Mouse (Mus musculus) G1E-ER4 (cell line): ENCODE measurements around the gene Htr5a. TPM values are rescaled to one million over a fixed set of nuclear protein-coding genes. Genes with fewer than 3 reads are reported as not detected.

Experiments used
- GATA1 ChIP-seq: IDR thresholded peaks from one replicate; pipeline ENCODE4 v1.8.0; 2012; ENCODE audit warnings: low read length, inconsistent platforms
- polyA plus RNA-seq: library from polyadenylated mRNA; stranded (reverse); fragments of >175 nt; gene quantifications from 2 replicates; pipeline ENCODE4 v1.2.3, GENCODE M21; 2012

Gene Htr5a
- not detected in 2 replicates for polyA plus RNA-seq

DNA sequence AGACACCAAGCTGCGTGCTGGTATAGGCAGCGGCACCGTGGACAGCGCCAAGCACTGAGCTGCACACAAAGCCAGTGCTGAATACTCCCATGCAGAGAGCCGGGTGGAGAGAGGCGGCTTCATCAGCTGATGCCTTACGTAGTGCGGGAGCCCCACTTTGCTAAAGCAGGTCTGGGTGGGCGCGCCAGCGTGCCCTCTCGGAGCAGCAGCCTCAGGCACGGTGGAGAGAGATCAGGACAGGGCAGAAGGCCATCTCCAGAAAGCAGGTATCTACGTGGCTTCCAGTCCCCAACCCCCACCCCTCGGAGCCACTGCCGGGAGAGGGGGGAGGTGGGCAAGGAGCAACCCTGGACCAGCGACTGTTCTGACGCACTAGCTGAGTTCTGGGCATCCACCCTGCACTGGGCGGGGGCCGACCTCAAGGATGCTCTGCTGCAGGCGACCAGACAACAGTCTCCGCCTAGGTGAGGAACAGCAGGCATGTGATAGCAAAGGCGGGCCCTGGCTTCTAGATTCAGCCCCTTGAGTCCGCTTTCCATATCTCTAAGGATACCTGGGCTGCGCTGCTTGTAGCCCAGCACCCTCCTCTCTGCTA, at the start of gene Htr5a:
Gene Htr5a (plus strand): TSS at position 449 of the 595 bp plus-strand sequence.
- TF ChIP-seq GATA1, result no peak

DNA sequence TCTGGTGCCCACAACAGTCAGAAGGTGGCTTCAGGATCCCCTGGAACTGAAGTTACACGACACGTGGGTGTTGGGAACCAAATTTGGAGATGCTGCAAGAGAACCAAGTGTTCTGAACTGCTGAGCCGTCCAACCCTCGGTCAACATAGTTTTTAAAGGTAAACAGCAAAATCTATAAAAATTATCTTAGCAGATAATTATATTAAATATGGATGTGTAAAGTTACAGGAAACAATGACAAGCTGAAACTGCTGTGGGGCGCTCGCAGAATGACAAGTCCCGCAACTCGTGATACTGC, 49.8 kb upstream of the Htr5a start:
- TF ChIP-seq GATA1, result no peak

DNA sequence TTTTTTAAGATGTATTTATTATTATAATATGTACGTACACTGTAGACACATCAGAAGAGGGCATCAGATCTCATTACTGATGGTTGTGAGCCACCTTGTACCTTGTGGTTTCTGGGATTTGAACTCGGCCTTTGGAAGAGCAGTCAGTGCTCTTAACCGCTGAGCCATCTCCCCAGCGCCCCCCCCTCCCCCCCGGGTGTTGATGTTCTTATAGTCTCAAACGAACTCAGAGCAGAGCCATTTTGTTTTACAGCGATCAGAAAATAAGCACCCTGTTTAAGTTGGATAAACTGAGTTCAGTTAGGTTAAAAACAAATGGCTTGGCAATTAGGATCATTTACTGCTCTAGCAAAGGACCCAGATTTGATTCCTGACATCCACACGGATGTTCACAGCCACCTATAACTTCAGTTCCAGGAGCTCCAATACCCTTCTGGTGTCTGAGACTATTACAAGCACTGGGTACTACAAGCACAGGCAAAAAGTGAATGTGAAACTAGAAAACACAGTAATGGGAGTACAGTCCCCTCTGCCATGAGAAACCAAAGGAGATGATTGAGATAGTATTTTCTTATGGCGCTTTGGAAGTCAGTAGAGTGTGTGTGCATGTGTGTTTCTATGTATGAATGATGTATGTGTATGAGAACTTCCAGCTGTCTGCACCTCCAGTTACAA, 49.3 kb upstream of the Htr5a start:
- TF ChIP-seq GATA1, result no peak

DNA sequence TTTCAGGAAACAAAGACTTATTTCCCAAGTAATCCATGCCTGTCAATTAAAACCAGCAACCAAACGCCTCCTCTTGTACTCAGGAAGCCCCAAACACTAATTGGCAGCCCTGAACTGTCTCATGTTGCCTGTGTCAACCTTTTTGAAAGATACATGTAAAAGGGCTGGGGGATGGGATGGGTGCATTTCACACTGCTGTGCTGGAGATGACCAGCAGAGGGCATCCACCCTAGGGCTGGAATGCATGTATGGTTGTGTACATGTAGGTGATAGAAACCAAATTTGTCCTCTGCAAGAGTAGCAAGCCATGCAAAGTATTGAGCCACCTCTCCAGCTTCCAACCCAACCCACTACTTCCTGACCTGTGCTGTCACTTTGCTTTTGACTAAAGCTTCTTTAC, 48.0 kb upstream of the Htr5a start:
- no peak for TF ChIP-seq GATA1

DNA sequence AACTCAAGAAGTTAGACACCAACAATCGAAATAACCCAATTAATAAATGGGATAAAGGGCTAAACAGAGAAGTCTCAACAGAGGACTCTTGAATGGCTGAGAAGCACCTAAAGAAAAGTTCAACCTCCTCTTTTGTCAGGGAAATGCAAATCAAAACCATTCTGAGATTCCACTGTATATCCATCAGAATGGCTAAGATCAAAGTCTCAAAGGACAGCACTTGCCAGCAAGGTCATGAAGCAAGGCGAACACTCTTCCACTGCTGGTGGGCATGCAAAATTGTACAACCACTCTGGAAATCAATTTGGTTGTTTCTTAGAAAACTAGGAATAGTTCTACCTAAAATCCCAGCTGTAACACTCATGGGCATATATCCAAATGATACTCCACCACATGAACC, 27.7 kb upstream of the Htr5a start:
- no peak for TF ChIP-seq GATA1

DNA sequence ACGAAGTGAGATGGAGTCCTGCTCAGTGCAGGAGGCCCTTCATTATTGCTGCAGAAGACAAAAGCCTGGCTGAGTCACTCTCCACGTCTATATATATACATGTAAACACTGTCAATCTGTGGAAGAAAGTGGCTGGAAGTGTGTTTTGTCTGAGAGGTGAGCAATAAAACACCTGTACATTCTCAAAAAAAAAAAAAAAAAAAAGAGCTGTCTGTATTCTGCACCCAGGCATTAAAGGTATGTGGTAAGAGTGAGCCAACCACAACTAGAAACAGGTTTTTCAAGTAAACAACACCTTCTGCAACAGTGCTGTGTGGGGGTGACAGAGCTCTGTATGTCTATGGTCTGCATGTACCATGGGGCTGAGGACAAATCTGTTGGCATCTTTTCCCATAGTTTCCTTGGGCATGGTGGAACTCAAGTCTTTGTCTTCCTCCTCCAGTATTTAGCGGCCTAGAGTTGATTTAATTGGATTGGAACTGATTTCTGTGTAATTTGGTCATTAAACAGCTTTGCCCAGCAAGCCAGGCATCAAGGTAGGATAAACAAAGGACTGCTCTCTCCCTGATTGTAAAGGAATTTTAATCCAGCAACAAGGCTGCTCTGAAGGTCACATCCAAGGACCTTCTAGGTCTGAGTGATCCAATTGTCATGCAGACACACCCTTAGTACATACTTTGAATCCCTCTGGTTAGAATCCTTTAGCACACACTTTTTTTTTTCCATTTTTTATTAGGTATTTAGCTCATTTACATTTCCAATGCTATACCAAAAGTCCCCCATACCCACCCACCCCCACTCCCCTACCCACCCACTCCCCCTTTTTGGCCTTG, 22.9 kb upstream of the Htr5a start:
- no peak for TF ChIP-seq GATA1

DNA sequence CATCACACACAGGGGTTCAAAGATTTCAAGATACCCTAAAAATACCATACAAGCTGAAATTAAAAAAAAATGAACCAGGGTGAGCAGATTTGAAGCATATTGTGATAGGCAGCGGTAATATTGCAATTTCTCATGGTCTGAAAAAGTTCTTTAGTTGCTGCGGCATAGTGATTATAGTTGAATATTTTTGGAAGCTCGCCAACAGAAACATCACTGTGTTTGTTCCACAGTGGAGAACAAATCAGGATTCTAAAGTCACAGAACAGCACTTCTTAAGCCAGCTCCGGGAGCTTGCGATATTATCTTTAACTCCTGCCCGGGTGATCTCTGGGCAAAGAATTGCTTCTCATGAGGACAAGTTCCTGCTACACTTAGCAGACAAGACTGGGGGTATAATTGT, 20.8 kb upstream of the Htr5a start:
- TF ChIP-seq GATA1, result no peak

DNA sequence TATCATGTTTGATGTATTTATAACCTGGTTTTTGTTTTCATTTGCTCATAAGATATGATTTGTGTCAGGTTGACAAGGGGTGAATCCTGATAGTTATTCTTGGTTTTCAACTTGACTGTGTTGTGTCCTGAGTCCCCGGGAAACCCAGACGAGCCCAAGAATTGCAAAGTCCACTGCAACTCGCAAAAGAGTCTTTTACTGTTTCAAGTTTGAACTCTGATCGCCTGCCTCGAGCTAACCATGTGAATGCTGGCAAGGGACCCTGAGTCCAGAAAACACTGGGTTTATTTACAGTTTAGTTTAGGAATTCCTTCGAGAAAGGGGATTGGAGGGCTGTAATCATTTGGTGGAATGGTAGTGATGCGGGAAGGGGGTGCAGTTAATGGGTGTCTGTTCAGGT, 14.0 kb upstream of the Htr5a start:
- no peak for TF ChIP-seq GATA1

DNA sequence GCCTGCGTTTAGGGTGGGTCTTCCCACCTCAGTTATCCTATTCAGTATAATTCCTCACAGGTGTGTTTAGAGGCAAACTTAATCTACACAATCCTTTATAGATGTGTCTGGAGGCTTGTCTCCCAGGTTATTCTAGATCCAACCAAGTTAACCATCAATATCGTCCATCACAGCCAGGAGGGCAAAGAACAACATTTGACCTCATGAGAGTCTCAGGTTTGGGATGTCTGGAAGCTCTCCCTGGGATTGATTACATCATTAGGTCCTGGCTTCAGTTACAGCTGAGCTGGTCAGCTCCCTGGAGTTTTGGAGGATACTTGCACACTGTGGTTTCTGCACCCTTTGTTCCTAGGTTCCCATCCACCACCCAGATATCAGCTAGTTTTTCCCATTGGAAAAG, 6.9 kb upstream of the Htr5a start:
- TF ChIP-seq GATA1, result no peak

DNA sequence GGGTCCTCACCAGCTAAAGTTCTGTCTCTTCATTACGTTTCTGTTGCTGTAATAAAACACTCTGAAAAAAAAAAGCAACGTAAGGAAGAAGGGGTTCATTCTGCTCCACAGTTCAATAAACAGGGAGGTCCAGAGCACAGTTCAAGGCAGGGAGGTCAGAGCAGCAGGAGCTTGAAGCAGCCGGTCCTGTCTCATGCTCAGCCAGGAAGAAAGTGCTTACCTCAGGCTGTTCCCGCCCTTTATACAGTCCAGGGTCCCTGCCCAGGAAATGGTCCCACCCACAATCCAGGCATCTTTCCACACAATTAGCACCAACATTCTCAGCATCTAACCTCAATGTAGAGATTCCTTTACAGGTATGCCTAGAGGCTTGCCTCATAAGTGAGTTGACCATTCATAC, 3.9 kb upstream of the Htr5a start:
- no peak for TF ChIP-seq GATA1

DNA sequence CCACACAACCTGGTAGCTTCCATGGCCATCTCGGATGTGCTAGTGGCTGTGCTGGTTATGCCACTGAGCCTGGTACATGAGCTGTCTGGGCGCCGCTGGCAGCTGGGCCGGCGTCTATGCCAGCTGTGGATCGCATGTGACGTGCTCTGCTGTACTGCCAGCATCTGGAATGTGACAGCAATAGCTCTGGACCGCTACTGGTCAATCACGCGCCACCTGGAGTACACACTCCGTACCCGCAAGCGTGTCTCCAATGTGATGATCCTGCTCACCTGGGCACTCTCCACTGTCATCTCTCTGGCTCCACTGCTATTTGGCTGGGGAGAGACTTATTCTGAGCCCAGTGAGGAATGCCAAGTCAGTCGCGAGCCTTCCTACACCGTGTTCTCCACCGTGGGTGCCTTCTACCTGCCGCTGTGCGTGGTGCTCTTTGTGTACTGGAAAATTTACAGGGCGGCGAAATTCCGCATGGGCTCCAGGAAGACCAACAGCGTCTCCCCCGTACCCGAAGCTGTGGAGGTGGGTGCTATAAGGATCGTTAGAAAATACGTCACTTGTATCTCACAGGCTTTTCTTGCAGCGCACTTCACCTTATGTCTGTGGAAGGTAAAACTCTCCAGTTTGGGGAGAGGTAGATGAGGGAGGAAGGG, 847 bp downstream of the Htr5a start:
- no peak for TF ChIP-seq GATA1

DNA sequence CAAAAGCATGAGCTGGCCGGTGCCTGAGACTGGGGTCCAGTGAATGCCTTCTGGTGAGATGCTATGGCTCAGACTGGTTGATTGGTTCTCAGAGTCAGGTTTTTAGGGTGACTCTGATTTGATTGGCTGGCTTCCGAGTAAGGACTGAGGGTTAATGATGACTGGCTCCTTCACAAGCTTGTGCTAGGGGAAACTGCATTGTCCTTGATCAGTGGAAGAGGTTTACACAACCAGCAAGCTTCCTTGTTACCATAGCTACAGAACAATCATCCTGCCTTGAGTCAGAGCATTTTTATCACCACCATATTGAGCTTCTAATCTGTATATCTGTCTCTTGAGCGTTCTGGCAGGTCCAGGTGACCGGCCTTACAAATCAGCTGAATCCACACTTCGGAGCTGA, 5.0 kb downstream of the Htr5a start:
- TF ChIP-seq GATA1, result no peak

DNA sequence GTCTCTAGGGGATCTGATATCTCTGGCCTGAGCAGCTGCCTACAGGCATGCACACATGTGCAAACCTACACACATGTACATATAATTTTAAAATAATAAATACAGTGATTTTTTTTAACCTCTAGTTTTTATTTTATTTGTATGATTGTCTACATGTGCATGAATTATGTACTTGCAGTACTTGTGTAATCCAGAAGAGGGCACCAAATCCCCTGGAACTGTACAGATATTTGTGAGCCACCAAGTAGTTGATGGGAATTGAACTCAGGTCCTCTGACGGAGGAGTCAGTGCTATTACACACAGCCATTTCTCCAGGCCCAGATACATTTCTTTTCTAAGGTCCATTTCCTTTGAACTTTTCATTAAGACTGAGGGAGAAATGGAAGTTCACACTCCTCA, 12.3 kb downstream of the Htr5a start:
- TF ChIP-seq GATA1, result no peak

DNA sequence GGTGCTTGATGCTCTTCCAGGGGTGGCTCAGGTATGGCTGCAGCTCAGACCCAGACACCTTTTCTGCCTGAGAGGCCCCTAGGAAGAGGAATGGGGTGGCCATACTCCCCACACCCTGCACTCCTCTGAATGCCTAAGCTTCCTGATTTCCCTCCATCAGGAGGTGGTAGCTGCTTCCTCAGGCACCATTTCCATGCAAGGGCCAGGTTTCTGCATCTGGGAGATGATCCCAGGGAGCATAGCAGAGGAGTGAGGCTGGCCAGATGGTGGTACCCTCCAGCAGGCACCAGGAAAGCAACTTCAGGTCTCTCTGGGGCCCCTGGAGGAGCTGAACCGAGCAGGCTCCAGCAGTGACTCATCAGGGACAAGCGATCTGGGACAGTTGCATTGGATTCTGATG, 13.8 kb downstream of the Htr5a start:
- TF ChIP-seq GATA1, result no peak

DNA sequence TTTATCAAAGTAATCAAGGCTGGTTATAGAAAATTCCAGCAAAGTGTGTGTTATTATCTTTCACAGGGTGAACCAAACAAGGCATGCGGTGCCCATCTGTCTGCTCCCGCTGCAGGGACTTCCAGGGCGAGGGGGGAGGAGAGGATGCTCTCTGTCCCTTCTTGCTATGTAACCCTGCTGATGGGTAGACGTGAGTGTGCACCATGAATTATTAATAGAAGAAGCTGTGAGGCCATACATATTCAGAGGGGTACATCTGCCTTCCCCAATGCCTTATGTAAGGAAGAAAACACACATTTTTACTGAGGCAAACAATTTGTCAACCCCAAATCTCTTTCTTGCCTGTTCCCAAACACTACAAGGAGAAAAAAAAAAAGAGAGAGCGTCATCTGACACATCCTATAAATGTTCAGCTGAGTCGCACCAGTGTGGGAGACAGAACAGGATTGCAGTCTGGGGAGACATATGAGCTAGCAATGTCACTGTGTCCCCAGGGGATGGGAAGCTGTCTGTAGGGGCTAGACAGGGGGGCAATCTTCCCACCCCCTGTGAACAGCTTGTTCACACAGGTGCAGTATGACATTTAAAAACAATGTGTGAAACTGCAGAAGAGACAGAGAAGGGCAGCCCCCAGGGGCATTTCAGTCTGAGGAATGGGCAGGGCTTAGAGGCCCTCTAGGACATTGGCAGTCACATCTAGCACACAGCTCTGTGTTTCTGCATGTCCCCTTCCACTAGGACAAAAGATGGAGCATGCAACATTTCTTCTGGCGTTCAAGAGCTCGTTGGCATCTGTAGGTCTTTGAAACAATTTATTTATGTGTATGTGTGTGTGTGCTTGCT, 31.5 kb downstream of the Htr5a start:
- TF ChIP-seq GATA1, result no peak
